Mouse (Mus musculus) mouse trophoblast stem cell (cell line): Measurements from ENCODE around the gene Usp42.

ENCODE experiments used
- in situ Hi-C, 2 experiments: fragments of 300-500 bp; cut with MseI, MboI; formaldehyde crosslinking; loops; 2 replicates in 1 of 2; 3 replicates in 1 of 2; pipeline ENCODE4 v1.15.1; 2025

Gene Usp42

DNA sequence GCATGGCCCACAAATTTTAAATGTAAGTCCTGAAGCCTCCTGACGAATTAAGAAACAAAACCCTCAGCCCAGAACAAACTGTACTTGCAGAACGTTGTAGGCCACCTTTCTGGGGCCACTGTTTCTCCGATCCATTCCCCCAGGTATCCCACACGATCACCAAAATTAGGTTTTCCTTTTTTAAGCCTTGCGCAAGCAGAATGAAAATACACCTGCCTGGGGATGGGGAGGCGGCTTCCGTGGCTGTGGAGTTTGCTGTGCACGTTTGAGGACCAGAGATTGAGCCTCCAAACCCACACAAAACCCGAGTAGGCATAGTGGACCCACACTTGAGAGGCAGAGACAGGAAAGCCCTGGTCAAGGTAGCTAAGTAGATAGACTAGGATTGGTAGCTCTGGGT is 41.7 kb downstream of the Usp42 start:
- in situ Hi-C loops = no loop called here

DNA sequence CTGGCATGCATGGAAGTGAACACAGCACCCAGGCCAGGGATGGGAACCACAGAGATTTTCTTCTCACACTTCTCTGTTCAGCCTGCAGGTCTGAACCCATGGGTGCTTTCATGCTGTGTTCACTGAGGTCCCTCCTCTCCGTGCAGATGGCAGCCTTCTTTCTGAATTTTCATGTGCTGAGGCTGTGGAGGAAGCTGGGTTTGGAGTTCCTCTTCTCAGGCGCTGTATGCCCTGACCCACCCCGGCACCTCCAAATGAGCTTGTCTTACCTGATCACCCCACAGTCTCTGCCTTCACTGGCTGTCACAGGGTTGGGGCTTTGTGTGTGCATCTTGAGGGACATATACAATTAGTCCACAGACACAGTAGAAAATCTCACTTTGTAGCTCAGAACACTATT is 44.5 kb downstream of the Usp42 start:
- in situ Hi-C loops = no loop called here

DNA sequence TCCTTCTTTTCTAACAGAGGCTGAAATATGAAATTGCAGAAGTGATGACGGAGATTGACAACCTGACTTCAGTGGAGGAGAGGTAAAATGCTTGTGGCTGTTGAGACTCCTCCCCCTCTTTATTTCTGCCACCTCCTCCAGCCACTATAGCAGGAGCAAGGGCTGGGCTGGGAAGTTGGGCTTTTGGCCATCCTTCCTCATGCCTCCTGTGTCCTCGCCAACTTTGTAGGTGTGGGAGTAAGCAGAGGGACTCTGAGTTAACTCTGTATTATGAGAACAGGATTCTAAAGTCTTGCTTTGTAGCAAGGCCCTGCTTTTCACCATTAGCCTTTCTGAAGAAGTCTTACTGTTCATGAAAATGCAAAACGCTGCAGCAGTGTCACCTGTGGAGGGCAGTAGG is 45.6 kb downstream of the Usp42 start:
- in situ Hi-C loops = no loop called here

DNA sequence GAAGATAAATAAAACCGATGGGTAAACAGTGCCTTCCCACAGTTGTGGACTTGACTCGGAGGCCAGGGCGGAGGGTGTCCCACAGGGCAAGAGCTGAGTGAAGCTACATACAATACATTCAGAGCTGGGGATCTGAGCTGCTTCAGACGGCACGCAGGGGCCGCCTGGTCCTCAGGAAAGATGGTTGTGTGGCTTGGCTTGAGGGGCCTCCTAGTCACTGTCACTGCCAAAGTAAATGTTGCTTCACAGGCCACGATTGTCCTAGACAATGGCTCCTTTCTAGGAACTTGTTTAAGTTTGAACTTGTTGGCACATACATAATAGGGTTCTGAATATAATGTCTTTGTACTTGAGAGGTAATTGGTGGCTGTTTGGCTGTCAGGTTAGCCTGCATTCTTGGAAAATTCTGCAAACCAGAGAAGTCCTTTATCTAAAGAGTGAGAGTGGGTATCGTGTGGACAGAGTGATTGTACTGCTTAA is 47.1 kb downstream of the Usp42 start:
- in situ Hi-C loops = no loop called here

DNA sequence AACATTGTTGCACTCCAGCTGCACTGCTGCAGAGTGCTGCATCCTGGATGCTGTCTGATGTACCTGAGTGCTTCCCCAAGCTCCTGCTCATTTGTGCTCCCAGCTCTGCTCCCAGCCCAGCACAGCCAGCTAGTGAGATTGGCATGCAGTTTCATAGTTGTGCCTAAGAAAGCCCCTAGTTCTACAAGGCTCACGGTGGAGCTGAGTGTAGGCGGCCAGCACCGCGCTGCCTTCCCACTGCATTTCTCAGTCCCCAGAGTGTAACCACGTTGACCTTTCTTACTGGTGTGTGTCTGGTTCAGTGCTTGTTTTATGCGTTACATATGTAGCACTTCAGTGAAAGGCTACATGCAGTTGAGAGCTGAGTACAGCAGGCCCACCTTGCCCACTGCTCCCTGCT is 48.4 kb downstream of the Usp42 start:
- in situ Hi-C loops = no loop called here

DNA sequence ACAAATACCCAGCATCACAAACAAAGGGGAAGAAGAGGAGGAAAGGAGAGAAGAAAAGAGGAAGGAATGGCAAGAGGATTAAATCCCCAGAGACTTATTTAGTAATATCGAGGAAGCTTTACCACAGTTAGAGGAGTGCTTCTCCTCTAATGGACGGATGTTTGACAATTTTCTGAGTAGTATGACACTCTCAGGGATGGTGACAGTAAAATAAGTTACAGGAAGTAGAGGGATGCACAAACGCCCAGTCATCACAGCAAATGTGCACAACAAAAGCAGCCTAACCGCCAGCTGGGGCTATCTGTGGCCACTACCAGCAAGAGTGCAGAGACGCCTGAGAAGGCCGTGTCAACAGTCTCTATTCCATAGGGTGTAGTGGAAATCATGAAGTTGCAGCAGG is 52.4 kb downstream of the Usp42 start:
- in situ Hi-C loops = no loop called here

DNA sequence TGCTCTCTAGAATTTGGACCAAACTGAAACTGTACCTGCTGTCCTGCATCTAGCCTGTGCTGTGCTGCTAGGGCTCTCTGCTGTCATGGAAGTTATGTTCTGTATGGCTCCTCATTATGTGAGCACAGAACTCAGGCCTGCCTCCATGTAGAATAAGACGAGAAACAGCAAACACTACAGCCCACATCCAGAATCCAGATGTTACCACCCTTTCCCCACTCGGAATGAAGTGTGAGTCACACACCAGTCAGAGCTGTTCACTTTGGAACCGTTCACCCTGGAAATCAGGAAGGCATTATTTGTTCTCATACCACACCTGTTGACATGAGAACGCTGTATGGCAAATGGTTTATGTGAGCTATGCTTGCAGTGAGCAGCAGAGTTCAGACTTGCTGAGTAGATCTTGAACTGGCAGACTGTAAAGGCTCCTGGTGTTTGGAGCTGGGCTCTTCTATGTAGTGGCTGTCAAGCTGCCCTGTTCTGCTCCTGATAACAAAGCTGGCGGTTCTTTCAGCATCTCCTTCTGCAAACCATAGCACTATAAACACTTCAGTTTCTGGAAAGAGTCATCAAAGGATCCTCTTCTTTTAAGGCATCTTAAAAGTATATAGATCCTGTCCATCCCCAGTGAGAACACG is 53.3 kb downstream of the Usp42 start:
- in situ Hi-C loops = no loop called here

DNA sequence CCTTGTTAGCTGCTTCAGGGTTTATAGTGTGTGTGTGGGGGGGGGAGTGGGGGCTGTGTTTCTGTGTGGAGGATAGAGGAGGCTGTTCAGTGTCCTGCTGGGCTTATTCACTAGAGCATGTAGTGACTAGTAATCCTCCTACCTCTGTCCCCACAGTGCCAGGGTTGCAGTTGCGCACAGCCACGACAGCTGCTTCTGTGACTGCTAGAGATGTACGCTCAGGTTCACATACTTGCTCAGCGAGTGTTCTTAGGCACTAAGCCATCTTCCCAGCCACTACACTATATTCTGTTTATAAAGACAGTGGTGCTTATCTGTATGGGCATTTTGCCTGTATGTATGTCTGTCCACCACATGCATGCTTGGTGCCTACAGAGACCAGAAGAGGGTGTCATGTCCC is 54.7 kb downstream of the Usp42 start:
- in situ Hi-C loops = no loop called here

DNA sequence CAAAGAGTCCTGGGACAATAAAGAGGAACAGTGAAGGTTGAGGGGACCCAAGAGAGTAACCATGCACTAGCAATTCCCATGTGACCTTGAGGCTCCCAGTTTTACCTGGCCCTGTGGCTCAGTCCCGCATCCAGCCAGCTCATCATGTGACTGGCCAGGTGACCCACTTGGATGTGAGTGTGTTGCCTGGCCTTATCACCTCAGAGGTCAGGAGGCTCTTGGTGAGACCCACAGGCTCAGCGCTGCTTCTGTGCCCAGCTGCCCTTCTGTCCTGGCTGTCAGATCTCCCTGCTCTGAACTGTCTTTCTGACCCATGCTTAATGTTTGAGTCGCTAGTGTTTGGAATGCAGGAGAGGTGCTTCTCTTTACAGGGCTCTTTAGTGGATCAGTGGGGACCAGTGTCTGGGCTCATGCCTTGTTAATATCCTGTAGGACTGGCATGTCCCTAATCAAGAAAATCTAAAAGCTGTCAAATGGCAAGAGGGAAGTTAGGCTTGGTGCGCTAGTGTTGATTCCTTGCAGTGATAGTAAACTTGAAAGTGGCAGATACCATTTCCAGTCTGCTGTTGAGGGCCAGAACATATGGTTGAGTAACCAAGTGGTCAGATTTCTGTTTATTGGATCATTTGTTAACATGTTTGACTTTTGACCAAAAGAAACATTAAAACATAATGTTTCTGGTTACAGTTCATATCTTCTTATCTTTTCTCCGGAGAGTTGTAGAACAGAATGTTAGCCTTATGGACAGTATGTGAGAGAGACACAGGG is 55.7 kb downstream of the Usp42 start:
- in situ Hi-C loops = no loop called here

DNA sequence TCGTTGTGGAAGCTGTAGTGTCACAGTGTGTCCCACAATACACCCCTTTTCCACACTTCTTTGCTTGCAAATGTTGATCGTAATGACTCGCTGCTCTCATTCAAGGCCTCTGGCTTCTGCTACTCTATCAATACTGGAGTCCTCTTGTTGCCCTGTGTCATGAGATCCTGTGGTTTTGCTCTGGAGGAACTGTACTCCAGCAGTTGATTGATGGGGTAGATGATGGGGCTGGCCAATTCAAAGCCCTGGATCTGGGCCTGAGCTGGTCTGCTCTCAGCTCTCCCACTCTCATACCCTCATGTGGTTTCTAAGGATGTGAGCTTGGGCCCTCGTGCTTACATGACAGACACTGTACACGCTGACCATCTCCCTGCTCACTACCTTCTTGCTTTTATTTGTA is 57.5 kb downstream of the Usp42 start:
- in situ Hi-C loops = no loop called here

DNA sequence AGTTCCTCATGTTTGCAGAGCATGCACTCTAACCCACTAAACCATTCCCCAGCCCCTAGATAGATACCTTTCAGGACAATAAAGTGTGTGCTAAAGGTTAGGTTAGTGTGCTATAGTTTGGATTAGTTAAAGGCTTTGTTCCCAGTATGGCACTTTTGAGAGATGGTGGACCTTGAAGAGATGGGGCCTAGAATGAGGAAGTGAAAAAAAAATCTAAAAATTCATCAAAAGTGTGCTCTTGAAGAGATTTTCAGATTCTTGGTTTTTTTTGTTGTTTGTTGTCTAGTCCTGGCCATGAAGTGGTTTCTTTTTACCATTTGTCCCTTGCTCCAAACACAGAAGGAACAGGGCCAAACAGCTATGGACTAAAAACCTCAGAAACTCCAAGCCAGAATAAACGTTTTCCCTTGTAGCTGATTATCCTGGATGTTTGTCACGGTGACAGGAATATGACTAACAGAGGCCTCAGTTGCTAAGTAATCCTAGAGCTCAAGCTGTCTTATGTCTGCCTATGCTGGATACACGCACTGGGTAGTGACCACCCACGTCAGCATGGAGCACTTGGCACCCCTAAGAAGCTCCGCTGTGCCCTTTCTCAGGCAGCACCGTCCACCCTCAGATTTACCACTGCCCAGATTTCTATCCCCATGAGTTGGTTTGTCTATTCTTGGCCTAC is 61.2 kb downstream of the Usp42 start:
- in situ Hi-C loops = no loop called here

DNA sequence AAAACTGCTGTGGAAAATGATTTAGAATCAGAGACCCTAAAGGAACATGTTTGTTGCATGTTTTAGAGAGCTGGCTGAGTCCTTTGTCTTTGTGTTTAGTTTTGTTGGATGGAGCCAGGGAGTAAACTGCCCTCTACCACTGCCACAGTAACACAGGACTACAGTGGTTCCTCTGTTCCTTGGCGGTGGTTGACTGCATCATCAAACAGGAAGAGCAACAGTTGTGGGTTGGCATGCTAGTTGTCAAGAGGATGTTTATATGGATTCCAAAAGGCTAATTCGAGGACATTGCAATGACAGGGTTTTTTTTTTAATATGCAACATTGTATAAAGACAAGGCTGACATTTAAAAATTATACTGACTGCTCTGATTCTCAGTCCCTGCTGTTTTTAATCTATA is 62.2 kb downstream of the Usp42 start:
- in situ Hi-C loops = no loop called here

DNA sequence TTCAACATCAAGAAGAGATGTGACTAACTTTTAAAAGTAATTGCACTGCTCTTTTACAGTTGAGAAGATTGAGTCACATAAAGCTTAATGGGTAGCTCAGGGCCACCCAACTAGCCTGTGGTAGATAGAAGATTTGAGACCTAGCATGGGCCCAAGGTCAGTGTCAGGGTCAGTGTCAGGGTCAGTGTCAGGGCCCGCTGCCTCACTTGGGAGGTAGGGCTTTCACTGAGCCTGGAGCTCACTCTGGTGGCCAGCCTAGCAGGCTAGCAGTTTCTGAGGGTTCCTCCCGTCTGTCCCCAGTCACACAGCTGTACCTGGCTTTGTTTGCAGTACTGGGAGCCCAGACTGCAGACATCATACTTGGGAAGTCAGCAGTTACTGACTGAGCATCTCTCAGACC is 62.7 kb downstream of the Usp42 start:
- in situ Hi-C loops = no loop called here

DNA sequence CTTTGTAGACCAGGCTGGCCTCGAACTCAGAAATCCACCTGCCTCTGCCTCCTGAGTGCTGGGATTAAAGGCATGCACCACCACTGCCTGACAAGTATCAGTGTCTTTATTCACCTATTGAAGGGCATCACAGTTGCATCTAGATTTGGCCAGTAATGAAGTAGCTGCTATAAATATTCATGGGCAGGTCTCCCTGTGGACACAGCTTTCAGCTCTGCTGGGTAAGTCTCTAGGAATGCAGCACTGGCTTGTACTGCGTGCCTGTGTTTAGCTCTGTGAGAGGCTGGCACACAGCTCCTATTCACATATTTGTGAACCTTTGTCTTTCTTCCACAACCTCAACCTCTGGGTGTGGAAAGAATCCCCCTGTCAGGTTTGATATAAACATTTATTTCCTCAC is 63.2 kb downstream of the Usp42 start:
- in situ Hi-C loops = no loop called here

DNA sequence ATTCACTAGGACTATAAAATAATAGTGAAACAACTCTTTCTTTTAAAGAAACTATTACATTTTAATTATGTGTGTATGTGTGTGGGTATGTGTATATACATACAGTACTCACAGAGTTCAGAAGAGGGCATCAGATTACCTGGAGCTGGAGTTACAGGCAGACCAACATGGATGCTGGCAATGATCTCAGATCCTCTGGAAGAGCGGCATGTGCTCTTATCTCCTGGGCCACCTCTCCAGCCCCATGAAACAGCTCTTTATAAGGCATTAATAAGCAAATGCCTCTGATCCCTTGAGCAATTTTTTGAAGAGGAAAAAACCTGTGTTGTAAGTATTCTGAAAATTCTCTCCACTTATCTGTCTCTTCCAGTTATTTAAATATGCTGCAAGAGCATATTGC is 66.1 kb downstream of the Usp42 start:
- in situ Hi-C loops = no loop called here

DNA sequence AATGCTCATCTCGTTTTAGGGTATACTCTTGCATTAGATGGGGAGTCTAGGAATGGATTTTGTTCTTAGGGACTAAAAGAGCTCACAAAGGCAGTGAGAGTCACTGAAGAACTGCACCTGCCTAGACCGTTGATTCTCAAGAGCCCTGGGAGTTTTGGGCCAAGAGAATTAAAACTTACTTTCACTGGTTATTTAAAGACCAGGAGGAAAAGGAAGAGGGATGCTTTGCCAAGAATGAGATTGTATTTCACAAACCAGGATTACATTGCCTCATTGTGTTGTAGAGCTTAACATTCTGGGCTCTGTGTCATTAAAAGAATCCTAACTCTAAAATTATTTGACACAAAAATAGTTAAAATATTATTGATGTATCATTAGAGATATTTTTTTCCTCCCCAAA is 66.5 kb downstream of the Usp42 start:
- in situ Hi-C loops = no loop called here

DNA sequence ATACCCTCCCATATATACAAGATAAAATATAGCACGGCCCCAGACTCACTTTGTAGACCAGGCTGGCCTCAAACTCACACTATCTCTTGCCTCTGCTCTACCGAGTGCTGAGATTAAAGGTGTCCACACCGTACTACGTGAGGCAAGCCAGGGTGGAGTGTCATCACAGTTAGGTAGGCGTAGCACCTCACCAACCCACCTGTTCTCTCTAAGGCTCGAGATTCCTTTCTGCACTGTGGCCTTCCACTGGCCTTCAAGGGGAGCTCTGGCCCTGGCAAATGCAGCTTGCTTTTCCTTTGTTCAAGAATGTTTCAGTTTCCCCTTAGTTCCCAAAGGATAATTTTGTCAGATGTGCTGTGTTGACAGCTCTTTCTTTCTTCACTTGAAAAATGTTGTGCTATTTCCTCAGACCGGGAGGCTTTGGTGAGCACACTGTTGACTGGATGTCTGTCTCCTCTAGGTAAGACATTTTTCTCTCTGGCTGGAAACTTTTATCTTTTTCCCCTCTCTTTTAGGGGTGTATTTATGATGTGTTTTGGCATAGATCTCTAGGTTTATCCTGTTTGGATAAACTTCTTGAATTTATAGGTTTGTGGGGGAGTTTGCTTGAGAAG is 68.9 kb downstream of the Usp42 start:
- in situ Hi-C loops = no loop called here
